Mouse (Mus musculus): ENCODE results near the gene Alox12.

DNA sequence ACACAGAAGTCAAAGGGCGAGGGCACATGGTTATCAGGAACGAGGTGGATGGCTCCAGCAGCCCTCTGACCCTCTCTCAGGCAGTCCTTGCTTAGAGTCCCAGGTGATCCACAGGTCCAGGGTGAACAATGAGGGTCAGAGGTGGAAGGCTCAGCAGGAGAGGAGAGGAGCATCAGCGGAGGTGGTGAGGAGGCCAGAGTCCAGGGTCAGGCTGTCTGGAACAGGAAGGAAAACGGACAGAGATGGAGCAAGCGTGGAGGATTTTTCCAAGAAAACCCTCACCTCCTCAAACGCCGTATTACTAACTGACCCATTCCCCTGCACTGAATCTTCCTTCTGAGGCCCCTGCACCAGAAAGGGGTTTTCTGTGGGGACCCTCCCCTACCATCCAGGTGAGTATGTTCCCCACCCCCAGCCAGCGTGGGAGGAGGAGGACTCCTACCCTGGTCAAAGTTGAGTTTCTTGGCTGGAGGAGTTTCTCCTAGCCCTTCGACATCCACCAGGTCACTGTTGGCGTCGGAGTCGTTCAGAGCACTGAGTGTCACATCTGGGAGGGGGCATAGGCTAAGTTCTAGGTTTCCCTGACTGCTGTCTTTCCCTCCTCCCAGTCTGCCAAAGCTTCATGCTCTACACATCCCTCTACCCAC, 19.8 kb downstream of the Alox12 start:
- no peak for TF ChIP-seq CTCF (conservative IDR thresholded peaks at IDR 0.05; ENCODE audit: low read length)
- TF ChIP-seq NANOG (IDR thresholded peaks at IDR 0.05; ENCODE audit: borderline replicate concordance, low read length), result no peak

Data from E14TG2a.4 (cell line).